Mouse (Mus musculus) ovary, postnatal 36 days (tissue): ENCODE results near the gene Cdc42se1.

ENCODE experiments used
- DNase-seq: peaks from one replicate; pipeline ENCODE4 v3.0.0; 2022; ENCODE audit warnings: low spot score, mixed read lengths

Gene Cdc42se1

GRCm38 (mm10) chr3:95250783-95251424 lies 22.4 kb downstream of the Cdc42se1 start, which contains the start of gene Bnipl:
Gene Bnipl (minus strand): TSS chr3:95251193.
- no peak for DNase-seq

GRCm38 (mm10) chr3:95256931-95257330 lies 28.4 kb downstream of the Cdc42se1 start:
- DNase-seq = no peak

- no peak for DNase-seq
Observed at GRCm38 (mm10) chr3:95261975-95262374, 33.4 kb downstream of the Cdc42se1 start.

GRCm38 (mm10) chr3:95263089-95263739 lies 34.7 kb downstream of the Cdc42se1 start:
- DNase-seq = peak; percentile 67

- no peak for DNase-seq
Observed at GRCm38 (mm10) chr3:95264724-95265123, 36.2 kb downstream of the Cdc42se1 start.

- DNase-seq = no peak
Observed at GRCm38 (mm10) chr3:95266052-95266451, 37.5 kb downstream of the Cdc42se1 start.

GRCm38 (mm10) chr3:95267855-95268254 lies 39.3 kb downstream of the Cdc42se1 start:
- no peak for DNase-seq

GRCm38 (mm10) chr3:95269789-95270188 lies 41.3 kb downstream of the Cdc42se1 start:
- DNase-seq = no peak

- no peak for DNase-seq
Observed at GRCm38 (mm10) chr3:95270766-95271364, 42.3 kb downstream of the Cdc42se1 start.

- no peak for DNase-seq
Observed at GRCm38 (mm10) chr3:95273471-95273870, 44.9 kb downstream of the Cdc42se1 start.

- no peak for DNase-seq
Observed at GRCm38 (mm10) chr3:95274453-95274852, 45.9 kb downstream of the Cdc42se1 start.

GRCm38 (mm10) chr3:95275161-95275560 lies 46.6 kb downstream of the Cdc42se1 start:
- DNase-seq = no peak

- DNase-seq = no peak
Observed at GRCm38 (mm10) chr3:95276428-95276934, 47.9 kb downstream of the Cdc42se1 start.

- no peak for DNase-seq
Observed at GRCm38 (mm10) chr3:95277149-95277551, 48.6 kb downstream of the Cdc42se1 start.

GRCm38 (mm10) chr3:95280747-95281146 lies 52.2 kb downstream of the Cdc42se1 start:
- no peak for DNase-seq

GRCm38 (mm10) chr3:95281216-95282126 lies 52.9 kb downstream of the Cdc42se1 start, which contains the start of the genes Mindy1 and Prune1:
Gene Mindy1 (plus strand): TSS chr3:95281345.
Gene Prune1 (minus strand): TSS chr3:95282076.
- peak; percentile 98 for DNase-seq

- no peak for DNase-seq
Observed at GRCm38 (mm10) chr3:95282381-95282864, 53.9 kb downstream of the Cdc42se1 start.

GRCm38 (mm10) chr3:95282865-95283588 lies 54.5 kb downstream of the Cdc42se1 start:
- DNase-seq = peak; percentile 81

GRCm38 (mm10) chr3:95283589-95283941 lies 55.0 kb downstream of the Cdc42se1 start:
- DNase-seq = no peak

GRCm38 (mm10) chr3:95284062-95284461 lies 55.5 kb downstream of the Cdc42se1 start:
- DNase-seq = no peak
